Mouse (Mus musculus): ENCODE measurements around the gene Pdss2. TPM values are rescaled to one million over a fixed set of nuclear protein-coding genes. Genes with fewer than 3 reads are reported as not detected.

Gene Pdss2
- polyA plus RNA-seq, 1 experiment from 2014 or later = 16.2 TPM

- no peaks in the 10 kb centered on the region for H3K36me3 ChIP-seq (ENCODE audit: control insufficient read depth, insufficient read depth, low read length)
- H3K9me3 ChIP-seq (ENCODE audit: control insufficient read depth, low read length) = no peaks in the 10 kb centered on the region
- no peak for DNase-seq (ENCODE audit: low spot score)
- no peak overlapping the region for H3K9ac ChIP-seq (ENCODE audit: low read depth, low read length)
- no peak overlapping the region for H3K4me2 ChIP-seq
- ATAC-seq (replicated peaks; ENCODE audit: low FRiP score) = no peak
- H3K4me1 ChIP-seq (replicated peaks; ENCODE audit: control insufficient read depth, insufficient read depth, low read length) = 0 out of 2 replicates have a peak, but pooled peaks cover 4% of the 10 kb centered on the region
- no peak overlapping the region for H3K27ac ChIP-seq (ENCODE audit: low read depth, low read length)
- 50% methylated on average over 8 of the region's 8 CpGs for WGBS
- no peaks in the 10 kb centered on the region for H3K27me3 ChIP-seq (replicated peaks; ENCODE audit: control insufficient read depth, insufficient read depth, low read length)
- H3K4me3 ChIP-seq (ENCODE audit: low read depth, low read length) = no peak overlapping the region
Observed at GRCm38 (mm10) chr10:43277266-43278145, 56.2 kb downstream of the Pdss2 start.

GRCm38 (mm10) chr10:43279637-43280288, 58.5 kb downstream of the Pdss2 start:
- H3K27ac ChIP-seq (ENCODE audit: low read depth, low read length) = no peak overlapping the region
- no peak for ATAC-seq (replicated peaks; ENCODE audit: low FRiP score)
- H3K4me2 ChIP-seq = no peak overlapping the region
- DNase-seq (ENCODE audit: low spot score) = no peak
- no peaks in the 10 kb centered on the region for H3K9me3 ChIP-seq (ENCODE audit: control insufficient read depth, low read length)
- H3K9ac ChIP-seq (ENCODE audit: low read depth, low read length) = no peak overlapping the region
- 84% methylated on average over 5 of the region's 5 CpGs for WGBS
- no peaks in the 10 kb centered on the region for H3K27me3 ChIP-seq (replicated peaks; ENCODE audit: control insufficient read depth, insufficient read depth, low read length)
- no peak overlapping the region for H3K4me3 ChIP-seq (ENCODE audit: low read depth, low read length)
- H3K4me1 ChIP-seq (replicated peaks; ENCODE audit: control insufficient read depth, insufficient read depth, low read length) = 0 out of 2 replicates have a peak, but pooled peaks cover 4% of the 10 kb centered on the region
- H3K36me3 ChIP-seq (ENCODE audit: control insufficient read depth, insufficient read depth, low read length) = no peaks in the 10 kb centered on the region

- no peaks in the 10 kb centered on the region for H3K27me3 ChIP-seq (replicated peaks; ENCODE audit: control insufficient read depth, insufficient read depth, low read length)
- H3K9ac ChIP-seq (ENCODE audit: low read depth, low read length) = no peak overlapping the region
- no peak overlapping the region for H3K4me2 ChIP-seq
- no peak overlapping the region for H3K4me3 ChIP-seq (ENCODE audit: low read depth, low read length)
- no peak overlapping the region for H3K27ac ChIP-seq (ENCODE audit: low read depth, low read length)
- no peak for ATAC-seq (replicated peaks; ENCODE audit: low FRiP score)
- no peaks in the 10 kb centered on the region for H3K9me3 ChIP-seq (ENCODE audit: control insufficient read depth, low read length)
- 77% methylated on average over 1 of the region's 1 CpGs for WGBS
- H3K36me3 ChIP-seq (ENCODE audit: control insufficient read depth, insufficient read depth, low read length) = no peaks in the 10 kb centered on the region
- peaks cover 2% of the 10 kb centered on the region for H3K4me1 ChIP-seq (replicated peaks; ENCODE audit: control insufficient read depth, insufficient read depth, low read length)
- DNase-seq (ENCODE audit: low spot score) = no peak
Observed at GRCm38 (mm10) chr10:43285541-43285940, 64.3 kb downstream of the Pdss2 start.

GRCm38 (mm10) chr10:43290638-43291230, 69.4 kb downstream of the Pdss2 start:
- H3K4me3 ChIP-seq (ENCODE audit: low read depth, low read length) = no peak overlapping the region
- no peak overlapping the region; the same call in 1 of the 2 replicates for H3K9ac ChIP-seq (ENCODE audit: low read depth, low read length)
- 36% methylated on average over 2 of the region's 2 CpGs for WGBS
- DNase-seq (ENCODE audit: low spot score) (no peak), ATAC-seq (replicated peaks; ENCODE audit: low FRiP score) (peak; percentile 83)
- no peaks in the 10 kb centered on the region for H3K27me3 ChIP-seq (replicated peaks; ENCODE audit: control insufficient read depth, insufficient read depth, low read length)
- no peaks in the 10 kb centered on the region for H3K36me3 ChIP-seq (ENCODE audit: control insufficient read depth, insufficient read depth, low read length)
- H3K4me1 ChIP-seq (replicated peaks; ENCODE audit: control insufficient read depth, insufficient read depth, low read length) = peaks cover 21% of the 10 kb centered on the region
- no peaks in the 10 kb centered on the region for H3K9me3 ChIP-seq (ENCODE audit: control insufficient read depth, low read length)
- H3K27ac ChIP-seq (ENCODE audit: low read depth, low read length) = peak overlapping the region; percentile 77
- H3K4me2 ChIP-seq = peak overlapping the region; percentile 37

- peak overlapping the region; percentile 37 for H3K4me2 ChIP-seq
Observed at GRCm38 (mm10) chr10:43291333-43291736, 70.0 kb downstream of the Pdss2 start.

GRCm38 (mm10) chr10:43292454-43292853, 71.2 kb downstream of the Pdss2 start:
- 57% methylated on average over 4 of the region's 4 CpGs for WGBS
- DNase-seq (ENCODE audit: low spot score) = no peak
- H3K27ac ChIP-seq (ENCODE audit: low read depth, low read length) = no peak overlapping the region

More at GRCm38 (mm10) chr10:43291333-43291736, 70.0 kb downstream of the Pdss2 start:
- no peak for DNase-seq (ENCODE audit: low spot score)
- peak overlapping the region; percentile 77 for H3K27ac ChIP-seq (ENCODE audit: low read depth, low read length)
- H3K9ac ChIP-seq (ENCODE audit: low read depth, low read length) = peak overlapping the region; percentile 6; the same call in 1 of the 2 replicates
- no peak overlapping the region for H3K4me3 ChIP-seq (ENCODE audit: low read depth, low read length)
- H3K36me3 ChIP-seq (ENCODE audit: control insufficient read depth, insufficient read depth, low read length) = no peaks in the 10 kb centered on the region
- peaks cover 21% of the 10 kb centered on the region for H3K4me1 ChIP-seq (replicated peaks; ENCODE audit: control insufficient read depth, insufficient read depth, low read length)
- 68% methylated on average over 2 of the region's 2 CpGs for WGBS
- no peaks in the 10 kb centered on the region for H3K27me3 ChIP-seq (replicated peaks; ENCODE audit: control insufficient read depth, insufficient read depth, low read length)
- ATAC-seq (replicated peaks; ENCODE audit: low FRiP score) = peak; percentile 87
- no peaks in the 10 kb centered on the region for H3K9me3 ChIP-seq (ENCODE audit: control insufficient read depth, low read length)

GRCm38 (mm10) chr10:43294331-43294730, 73.0 kb downstream of the Pdss2 start:
- H3K4me2 ChIP-seq = no peak overlapping the region
- H3K4me3 ChIP-seq (ENCODE audit: low read depth, low read length) = no peak overlapping the region
- no peak overlapping the region for H3K27ac ChIP-seq (ENCODE audit: low read depth, low read length)
- ATAC-seq (replicated peaks; ENCODE audit: low FRiP score) (no peak), DNase-seq (ENCODE audit: low spot score) (no peak)
- no peaks in the 10 kb centered on the region for H3K27me3 ChIP-seq (replicated peaks; ENCODE audit: control insufficient read depth, insufficient read depth, low read length)
- WGBS = 87% methylated on average over 4 of the region's 4 CpGs
- no peaks in the 10 kb centered on the region for H3K9me3 ChIP-seq (ENCODE audit: control insufficient read depth, low read length)
- H3K4me1 ChIP-seq (replicated peaks; ENCODE audit: control insufficient read depth, insufficient read depth, low read length) = peaks cover 21% of the 10 kb centered on the region
- H3K36me3 ChIP-seq (ENCODE audit: control insufficient read depth, insufficient read depth, low read length) = no peaks in the 10 kb centered on the region
- H3K9ac ChIP-seq (ENCODE audit: low read depth, low read length) = no peak overlapping the region

More at GRCm38 (mm10) chr10:43292454-43292853, 71.2 kb downstream of the Pdss2 start:
- H3K36me3 ChIP-seq (ENCODE audit: control insufficient read depth, insufficient read depth, low read length) = no peaks in the 10 kb centered on the region
- H3K27me3 ChIP-seq (replicated peaks; ENCODE audit: control insufficient read depth, insufficient read depth, low read length) = no peaks in the 10 kb centered on the region
- H3K4me3 ChIP-seq (ENCODE audit: low read depth, low read length) = no peak overlapping the region
- H3K4me1 ChIP-seq (replicated peaks; ENCODE audit: control insufficient read depth, insufficient read depth, low read length) = peaks cover 21% of the 10 kb centered on the region
- no peak overlapping the region for H3K4me2 ChIP-seq
- ATAC-seq (replicated peaks; ENCODE audit: low FRiP score) = no peak
- H3K9ac ChIP-seq (ENCODE audit: low read depth, low read length) = no peak overlapping the region
- H3K9me3 ChIP-seq (ENCODE audit: control insufficient read depth, low read length) = no peaks in the 10 kb centered on the region

GRCm38 (mm10) chr10:43308105-43308810, 87.0 kb downstream of the Pdss2 start:
- Histone ChIP-seq H3K4me1 (replicated peaks; ENCODE audit: control insufficient read depth, insufficient read depth, low read length) (peaks cover 7% of the 10 kb centered on the region), H3K27me3 (replicated peaks; ENCODE audit: control insufficient read depth, insufficient read depth, low read length) (no peaks in the 10 kb centered on the region)
- ATAC-seq (replicated peaks; ENCODE audit: low FRiP score) = no peak

More at GRCm38 (mm10) chr10:43308105-43308810, 87.0 kb downstream of the Pdss2 start:
- DNase-seq (ENCODE audit: low spot score) = no peak
- Histone ChIP-seq H3K9ac (ENCODE audit: low read depth, low read length) (no peak overlapping the region), H3K4me3 (ENCODE audit: low read depth, low read length) (no peak overlapping the region), H3K4me2 (no peak overlapping the region), H3K36me3 (ENCODE audit: control insufficient read depth, insufficient read depth, low read length) (no peaks in the 10 kb centered on the region), H3K9me3 (ENCODE audit: control insufficient read depth, low read length) (no peaks in the 10 kb centered on the region), H3K27ac (ENCODE audit: low read depth, low read length) (no peak overlapping the region)
- 83% methylated on average over 5 of the region's 5 CpGs for WGBS
